8 mouse cellular contexts compared by ENCODE assay signal in the genomic region with DNA sequence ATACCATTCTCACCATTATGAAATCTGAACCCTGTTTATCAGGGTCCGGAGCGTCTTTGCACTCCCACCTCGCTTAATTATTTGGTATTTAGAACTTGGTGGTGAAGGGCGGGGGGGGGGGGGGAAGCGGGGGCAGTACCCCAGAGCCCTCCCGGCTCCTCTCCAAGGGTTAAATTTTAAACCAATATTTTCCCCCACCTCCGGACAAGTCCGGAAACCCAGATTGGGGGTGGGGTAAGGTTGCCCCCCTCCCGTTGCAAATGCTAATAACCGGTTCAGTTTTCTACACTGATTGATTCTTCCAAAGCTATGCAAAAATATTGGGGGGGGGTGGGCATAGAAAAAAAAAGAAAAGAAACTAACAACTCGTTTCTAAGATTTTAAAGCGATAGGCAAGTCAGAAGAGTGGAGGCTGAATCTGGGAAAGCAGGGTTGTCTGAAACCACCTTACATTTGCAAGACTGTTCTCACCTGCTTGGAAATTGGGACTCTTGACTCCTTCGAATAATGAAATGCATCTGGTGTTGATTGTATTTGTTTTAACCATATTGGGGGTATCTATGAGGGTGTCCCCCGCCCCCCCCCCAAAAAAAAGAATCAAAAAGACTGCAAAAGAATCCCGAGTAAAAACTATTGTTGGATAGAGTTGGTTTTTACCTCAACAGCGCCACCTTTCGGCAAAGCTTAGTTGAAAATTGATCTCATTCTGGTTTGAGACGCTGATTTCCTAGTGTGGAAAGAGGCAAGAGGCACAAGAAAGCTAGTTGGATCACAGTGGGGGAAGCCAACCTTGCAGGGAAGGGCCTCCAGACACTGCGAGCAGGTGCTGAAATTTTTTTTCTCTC. TPM values are rescaled to one million over a fixed set of nuclear protein-coding genes. Genes with fewer than 3 reads are reported as not detected.
A peak's percentile ranks its signal among the peaks of the same experiment; 100 is the strongest.
DNase-seq lines count a peak whose midpoint lies in the region; ATAC-seq and TF ChIP-seq lines count a peak whose summit lies in the region.

No protein-coding gene starts in this region.

- TF ChIP-seq EP300 in lung, postnatal 0 days (IDR thresholded peaks at IDR 0.05): no peak

- WGBS in hindbrain, embryonic 15.5 days: 1% methylated on average over 19 of the region's 19 CpGs
- 1% methylated on average over 17 of the region's 19 CpGs for WGBS in lung, postnatal 0 days

- no peak overlapping the region for H3K27ac ChIP-seq in hindbrain, embryonic 15.5 days (replicated peaks)
- 0 out of 2 replicates have a peak overlapping the region, but pooled peaks have one; percentile 39 for H3K27ac ChIP-seq in lung, postnatal 0 days (ENCODE audit: low read length)

- TF ChIP-seq CTCF in lung, postnatal 0 days (IDR thresholded peaks at IDR 0.05): peak; percentile 76

- peak; percentile 77 for DNase-seq in Muller cell, postnatal 12 days (ENCODE audit: inconsistent ontology term)
- DNase-seq in cerebellum, adult 9-10 months: peak; percentile 86
- DNase-seq in frontal cortex, adult 2 months (ENCODE audit: extremely low spot score in 1 of 2, low spot score in 1 of 2): peak; percentile 48 to 91
- peak; percentile 66 to 94 for DNase-seq in layer of hippocampus, postnatal 25 days (ENCODE audit: extremely low spot score in 1 of 2, low spot score in 1 of 2)
- DNase-seq in lung, postnatal 0 days (ENCODE audit: low spot score): peak; percentile 91
- DNase-seq in retina, postnatal 7 days (ENCODE audit: low read depth, low spot score): peak; percentile 57
- peak; percentile 66 to 71 for DNase-seq in urinary bladder, adult 18-20 months (ENCODE audit: low spot score in 2 of 2)

- peaks cover 18% of the 10 kb centered on the region for H3K27me3 ChIP-seq in hindbrain, embryonic 15.5 days
- H3K27me3 ChIP-seq in lung, postnatal 0 days (replicated peaks; ENCODE audit: insufficient read depth, low read length): 0 out of 2 replicates have a peak, but pooled peaks cover 3% of the 10 kb centered on the region

- no peaks in the 10 kb centered on the region for H3K9me3 ChIP-seq in hindbrain, embryonic 15.5 days
- no peaks in the 10 kb centered on the region for H3K9me3 ChIP-seq in lung, postnatal 0 days (ENCODE audit: low read length)

- ATAC-seq in hindbrain, embryonic 15.5 days (ENCODE audit: low FRiP score, low read depth): no peak
- no peak for ATAC-seq in lung, postnatal 0 days

- H3K9ac ChIP-seq in hindbrain, embryonic 15.5 days: no peak overlapping the region
- no peak overlapping the region for H3K9ac ChIP-seq in lung, postnatal 0 days (replicated peaks; ENCODE audit: low read depth)

- peaks cover 34% of the 10 kb centered on the region for H3K4me1 ChIP-seq in hindbrain, embryonic 15.5 days (replicated peaks)
- H3K4me1 ChIP-seq in lung, postnatal 0 days (ENCODE audit: insufficient read depth, low read depth, low read length): peaks cover 2% of the 10 kb centered on the region; the same call in 1 of the 2 replicates

- H3K36me3 ChIP-seq in hindbrain, embryonic 15.5 days: no peaks in the 10 kb centered on the region
- no peaks in the 10 kb centered on the region for H3K36me3 ChIP-seq in lung, postnatal 0 days (ENCODE audit: insufficient read depth, low read length)

- peak overlapping the region; percentile 66 for H3K4me3 ChIP-seq in hindbrain, embryonic 15.5 days
- H3K4me3 ChIP-seq in lung, postnatal 0 days (ENCODE audit: low read depth, low read length): peak overlapping the region; percentile 67

- H3K4me2 ChIP-seq in hindbrain, embryonic 15.5 days: peak overlapping the region; percentile 90
- peak overlapping the region; percentile 94 for H3K4me2 ChIP-seq in lung, postnatal 0 days (replicated peaks; ENCODE audit: low read depth, low read length)

RNA-seq across cellular contexts. Expression of a gene that starts 1.6 kb away (rescaled TPM):
- 8.6 and 9.2 TPM in 2 replicates for polyA plus RNA-seq in frontal cortex, adult 2 months (2012; rRNA removed)
- polyA plus RNA-seq in hindbrain, embryonic 15.5 days (2015; fragmentation: Nextera tagmentation; extraction: Ambion mirVana): 10.4 and 10.6 TPM in 2 replicates
- total RNA-seq in layer of hippocampus, postnatal 25 days (2021): 10 to 100 TPM; 19.2 to 19.6 TPM
- 11.7 and 14.4 TPM in 2 replicates for polyA plus RNA-seq in lung, postnatal 0 days (2015; fragmentation: Nextera tagmentation; extraction: Ambion mirVana)
